Mouse (Mus musculus) liver, postnatal 0 days (tissue): ENCODE data around the gene Stk40.

Experiments used
- CTCF ChIP-seq: sonication (generic); IDR thresholded peaks from 2 replicates; pipeline ENCODE4 v1.5.1; 2016; ENCODE audit warnings: antibody characterized with exemption, low read depth
- EP300 ChIP-seq: IDR thresholded peaks from 2 replicates; pipeline ENCODE4 v1.6.1; 2016; ENCODE audit warnings: antibody characterized with exemption, low read depth, mild to moderate bottlenecking

DNA sequence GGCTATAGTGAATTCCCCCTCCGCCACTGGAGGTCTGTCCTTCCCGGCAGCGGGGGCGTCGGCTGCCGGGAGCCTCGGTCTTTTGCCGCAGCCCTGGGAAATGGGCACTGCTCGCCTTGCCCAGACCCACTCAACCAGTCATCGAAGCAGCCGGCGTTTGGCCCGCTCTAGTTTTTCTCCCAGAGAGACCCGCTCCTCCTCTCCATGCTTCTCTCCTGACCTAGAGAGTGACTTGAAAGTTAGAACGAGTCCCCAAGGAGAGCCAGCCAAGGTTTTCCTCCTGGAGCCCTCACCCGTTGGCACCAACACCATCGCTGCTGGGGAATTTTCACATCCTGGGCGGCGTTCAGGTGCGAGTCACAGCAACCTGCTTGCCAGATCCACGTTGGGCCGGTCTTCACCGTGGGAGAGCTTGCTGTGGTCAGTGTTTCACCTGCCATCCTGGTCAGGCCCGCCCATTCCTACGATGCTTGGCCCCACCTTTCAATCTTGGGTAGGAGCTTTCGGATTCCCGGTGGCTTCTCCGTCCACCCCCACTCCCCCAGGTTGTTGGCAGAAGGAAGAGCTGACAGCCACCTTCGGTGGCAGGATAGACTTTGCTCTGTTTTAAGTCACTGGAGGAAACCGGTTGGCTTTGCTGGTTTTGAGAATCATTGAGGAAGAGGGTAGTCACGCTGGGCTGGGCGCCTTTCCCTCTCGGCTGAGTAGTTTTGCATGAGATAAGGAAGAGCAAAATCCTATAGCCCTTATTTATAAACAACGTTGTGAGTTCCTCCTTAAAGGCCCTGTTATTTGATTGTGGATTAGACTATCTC is 711 bp downstream of the Stk40 start:
- TF ChIP-seq CTCF: no peak
- TF ChIP-seq EP300: no peak
